Mouse (Mus musculus) liver, postnatal 0 days (tissue): Measurements from ENCODE around the gene Ramp3. TPM values are rescaled to one million over a fixed set of nuclear protein-coding genes. Genes with fewer than 3 reads are reported as not detected.
"Not testable (repeated sequence)": the region's sequence is repeated elsewhere in the genome, so short reads cannot be mapped to it uniquely, and the experiment has no call there.

Experiments
- ATAC-seq: fragments of 200-750 bp; cut with Nextera tagmentation; 2 replicates; pipeline ENCODE4 v1.8.0; 2017; ENCODE audit warnings: mild to moderate bottlenecking, moderate library complexity
- DNase-seq: peaks from one replicate; pipeline ENCODE4 v3.0.0-alpha.2; 2016
- H3K27ac ChIP-seq: fragments of 300-500 bp; sonication (generic); 2 replicates; pipeline ENCODE4 v1.5.1; 2014; ENCODE audit warnings: antibody characterized with exemption, moderate library complexity, mild to moderate bottlenecking, low read depth
- H3K27me3 ChIP-seq: fragments of 300-500 bp; sonication (generic); 2 replicates; pipeline ENCODE4 v1.6.1; 2014; ENCODE audit warnings: low read length, control low read depth, mixed read lengths; ENCODE audit not compliant: insufficient read depth
- H3K36me3 ChIP-seq: fragments of 300-500 bp; sonication (generic); replicated peaks from 2 replicates; pipeline ENCODE4 v1.6.1; 2014; ENCODE audit warnings: mild to moderate bottlenecking, control low read depth, low read length, moderate library complexity, mixed read lengths; ENCODE audit not compliant: insufficient read depth
- H3K4me1 ChIP-seq: fragments of 300-500 bp; sonication (generic); 2 replicates; pipeline ENCODE4 v1.6.1; 2014; ENCODE audit warnings: antibody characterized with exemption, mild to moderate bottlenecking, control low read depth; ENCODE audit not compliant: insufficient read depth
- H3K4me2 ChIP-seq: fragments of 300-500 bp; sonication (generic); 2 replicates; pipeline ENCODE4 v1.6.1; 2014; ENCODE audit warnings: low read depth, mild to moderate bottlenecking, low read length, moderate library complexity, mixed read lengths
- H3K4me3 ChIP-seq: fragments of 300-500 bp; sonication (generic); 2 replicates; pipeline ENCODE4 v1.5.1; 2014; ENCODE audit warnings: low read depth, low read length
- H3K9ac ChIP-seq: fragments of 300-500 bp; sonication (generic); replicated peaks from 2 replicates; pipeline ENCODE4 v1.6.1; 2014; ENCODE audit warnings: mild to moderate bottlenecking, moderate library complexity
- H3K9me3 ChIP-seq: fragments of 300-500 bp; sonication (generic); 2 replicates; pipeline ENCODE4 v1.6.1; 2016; ENCODE audit warnings: mild to moderate bottlenecking, control low read depth, low read length, mixed read lengths
- CTCF ChIP-seq: sonication (generic); IDR thresholded peaks from 2 replicates; pipeline ENCODE4 v1.5.1; 2016; ENCODE audit warnings: antibody characterized with exemption, low read depth
- EP300 ChIP-seq: IDR thresholded peaks from 2 replicates; pipeline ENCODE4 v1.6.1; 2016; ENCODE audit warnings: antibody characterized with exemption, low read depth, mild to moderate bottlenecking
- WGBS: fragments of 180-500 bp; shearing (Covaris S2); extraction: QIAGEN DNeasy Blood & Tissue Kit; methylation state at CpG from one replicate; pipeline ENCODE4 v1.1.7; 2014; ENCODE audit not compliant: insufficient replicate concordance; 5-methylcytosine and 5-hydroxymethylcytosine counted together
- polyA plus RNA-seq: library from polyadenylated mRNA; unstranded; fragments of >200 nt; fragmentation: Nextera tagmentation; extraction: Ambion mirVana; gene quantifications from 2 replicates; pipeline ENCODE4 v1.2.1, GENCODE M21; 2015

Gene Ramp3
- polyA plus RNA-seq, 1 experiment from 2014 or later, result 0.28 TPM

- 71% methylated on average over 6 of the region's 6 CpGs for WGBS
- H3K27ac ChIP-seq, result no peak overlapping the region
- H3K27me3 ChIP-seq, result no peaks in the 10 kb centered on the region
- H3K9ac ChIP-seq, result no peak overlapping the region
- DNase-seq (no peak), ATAC-seq (no peak)
- no peaks in the 10 kb centered on the region for H3K36me3 ChIP-seq
- TF ChIP-seq EP300, result no peak
- TF ChIP-seq CTCF, result no peak
- H3K4me3 ChIP-seq, result no peak overlapping the region
- H3K9me3 ChIP-seq, result no peaks in the 10 kb centered on the region
- no peak overlapping the region for H3K4me2 ChIP-seq
- no peaks in the 10 kb centered on the region for H3K4me1 ChIP-seq
Observed at GRCm38 (mm10) chr11:6639072-6639471, 19.2 kb upstream of the Ramp3 start.

GRCm38 (mm10) chr11:6644566-6644965, 13.8 kb upstream of the Ramp3 start:
- Histone ChIP-seq H3K27me3 (no peaks in the 10 kb centered on the region), H3K27ac (no peak overlapping the region), H3K4me3 (no peak overlapping the region), H3K4me1 (no peaks in the 10 kb centered on the region), H3K4me2 (no peak overlapping the region), H3K36me3 (no peaks in the 10 kb centered on the region), H3K9me3 (no peaks in the 10 kb centered on the region), H3K9ac (no peak overlapping the region)
- ATAC-seq (no peak), DNase-seq (no peak)
- WGBS, result 82% methylated on average over 6 of the region's 6 CpGs
- no peak for TF ChIP-seq EP300
- no peak for TF ChIP-seq CTCF

- no peak overlapping the region for H3K27ac ChIP-seq
- TF ChIP-seq EP300, result no peak
- TF ChIP-seq CTCF, result peak; percentile 37
- no peak overlapping the region for H3K4me2 ChIP-seq
- H3K4me3 ChIP-seq, result no peak overlapping the region
- H3K4me1 ChIP-seq, result no peaks in the 10 kb centered on the region
- H3K27me3 ChIP-seq, result no peaks in the 10 kb centered on the region
- H3K9me3 ChIP-seq, result no peaks in the 10 kb centered on the region
- no peak overlapping the region for H3K9ac ChIP-seq
- WGBS, result 49% methylated on average over 9 of the region's 9 CpGs
- ATAC-seq (no peak), DNase-seq (no peak)
- H3K36me3 ChIP-seq, result no peaks in the 10 kb centered on the region
Observed at GRCm38 (mm10) chr11:6647831-6648724, 10.2 kb upstream of the Ramp3 start.

- WGBS, result 51% methylated on average over 7 of the region's 7 CpGs
- no peak for ATAC-seq
- no peak for TF ChIP-seq CTCF
- TF ChIP-seq EP300, result no peak
- Histone ChIP-seq H3K9me3 (no peaks in the 10 kb centered on the region), H3K9ac (no peak overlapping the region), H3K27me3 (no peaks in the 10 kb centered on the region; the same call in 1 of the 2 replicates), H3K27ac (no peak overlapping the region), H3K4me3 (no peak overlapping the region), H3K4me1 (no peaks in the 10 kb centered on the region), H3K36me3 (no peaks in the 10 kb centered on the region), H3K4me2 (no peak overlapping the region)
- no peak for DNase-seq
Observed at GRCm38 (mm10) chr11:6650519-6650918, 7.8 kb upstream of the Ramp3 start.

- ATAC-seq, result not testable (repeated sequence)
- 66% methylated on average over 3 of the region's 3 CpGs for WGBS
Observed at GRCm38 (mm10) chr11:6652978-6653377, 5.3 kb upstream of the Ramp3 start.

GRCm38 (mm10) chr11:6654903-6655302, 3.4 kb upstream of the Ramp3 start:
- DNase-seq, result peak; percentile 80
- 4% methylated on average over 2 of the region's 2 CpGs for WGBS
- no peaks in the 10 kb centered on the region for H3K9me3 ChIP-seq
- no peak for TF ChIP-seq EP300
- peak; percentile 91 for TF ChIP-seq CTCF
- H3K4me2 ChIP-seq, result no peak overlapping the region
- H3K4me3 ChIP-seq, result no peak overlapping the region
- peak; percentile 55; the same call in 1 of the 2 replicates for ATAC-seq
- H3K36me3 ChIP-seq, result no peaks in the 10 kb centered on the region
- no peak overlapping the region for H3K27ac ChIP-seq
- no peak overlapping the region for H3K9ac ChIP-seq
- H3K27me3 ChIP-seq, result peaks cover 8% of the 10 kb centered on the region; the same call in 1 of the 2 replicates
- H3K4me1 ChIP-seq, result no peaks in the 10 kb centered on the region; the same call in 1 of the 2 replicates

More at GRCm38 (mm10) chr11:6652978-6653377, 5.3 kb upstream of the Ramp3 start:
- H3K4me3 ChIP-seq, H3K27ac ChIP-seq, H3K9me3 ChIP-seq, H3K4me2 ChIP-seq, H3K36me3 ChIP-seq, H3K4me1 ChIP-seq, H3K9ac ChIP-seq, DNase-seq, H3K27me3 ChIP-seq: not testable (repeated sequence)
- TF ChIP-seq CTCF, result peak; percentile 61
